Mouse (Mus musculus): ENCODE measurements at regions not wholly inside any gene's neighbourhood (a gene's known extent, or its start where the extent isn't known, plus 50 kb on each side); places are given as distances from the start of the nearest gene placed in this dataset.

GRCm38 (mm10) chrX:21558318-21558717, 74.0 kb downstream of the Agtr2 start:
- no peak for DNase-seq (ENCODE audit: low spot score)
- no peaks in the 10 kb centered on the region for H3K36me3 ChIP-seq (ENCODE audit: insufficient read depth, low read length)
- TF ChIP-seq EP300 (IDR thresholded peaks at IDR 0.05) (no peak), CTCF (IDR thresholded peaks at IDR 0.05) (no peak)
- H3K4me3 ChIP-seq (ENCODE audit: low read depth, low read length): no peak overlapping the region
- ATAC-seq: no peak
- H3K4me1 ChIP-seq (ENCODE audit: insufficient read depth, low read depth, low read length): no peaks in the 10 kb centered on the region
- H3K9ac ChIP-seq (replicated peaks; ENCODE audit: low read depth): no peak overlapping the region
- H3K27ac ChIP-seq (ENCODE audit: low read length): no peak overlapping the region
- no peaks in the 10 kb centered on the region for H3K27me3 ChIP-seq (replicated peaks; ENCODE audit: insufficient read depth, low read length)
- WGBS: 67% methylated on average over 1 of the region's 1 CpGs
- no peaks in the 10 kb centered on the region for H3K9me3 ChIP-seq (ENCODE audit: low read length)
- H3K4me2 ChIP-seq (replicated peaks; ENCODE audit: low read depth, low read length): no peak overlapping the region

- TF ChIP-seq CTCF (IDR thresholded peaks at IDR 0.05) (no peak), EP300 (IDR thresholded peaks at IDR 0.05) (peak; percentile 31; the same call in 1 of the 2 replicates)
- H3K27ac ChIP-seq (ENCODE audit: low read length): no peak overlapping the region
- no peak overlapping the region for H3K4me3 ChIP-seq (ENCODE audit: low read depth, low read length)
- H3K36me3 ChIP-seq (ENCODE audit: insufficient read depth, low read length): no peaks in the 10 kb centered on the region
- H3K4me1 ChIP-seq (ENCODE audit: insufficient read depth, low read depth, low read length): no peaks in the 10 kb centered on the region
- 20% methylated on average over 2 of the region's 2 CpGs for WGBS
- H3K9ac ChIP-seq (replicated peaks; ENCODE audit: low read depth): no peak overlapping the region
- H3K4me2 ChIP-seq (replicated peaks; ENCODE audit: low read depth, low read length): no peak overlapping the region
- H3K27me3 ChIP-seq (replicated peaks; ENCODE audit: insufficient read depth, low read length): no peaks in the 10 kb centered on the region
- H3K9me3 ChIP-seq (ENCODE audit: low read length): no peaks in the 10 kb centered on the region
- ATAC-seq (peak; percentile 78), DNase-seq (ENCODE audit: low spot score) (peak; percentile 76)
These were observed 82.3 kb downstream of the Agtr2 start for GRCm38 (mm10) chrX:21566669-21567068.

- Histone ChIP-seq H3K9me3 (ENCODE audit: low read length) (no peaks in the 10 kb centered on the region), H3K27ac (ENCODE audit: low read length) (no peak overlapping the region), H3K9ac (replicated peaks; ENCODE audit: low read depth) (no peak overlapping the region), H3K4me1 (ENCODE audit: insufficient read depth, low read depth, low read length) (no peaks in the 10 kb centered on the region), H3K36me3 (ENCODE audit: insufficient read depth, low read length) (no peaks in the 10 kb centered on the region), H3K4me2 (replicated peaks; ENCODE audit: low read depth, low read length) (no peak overlapping the region), H3K27me3 (replicated peaks; ENCODE audit: insufficient read depth, low read length) (no peaks in the 10 kb centered on the region), H3K4me3 (ENCODE audit: low read depth, low read length) (no peak overlapping the region)
- 31% methylated on average over 1 of the region's 1 CpGs for WGBS
- DNase-seq (ENCODE audit: low spot score) (peak; percentile 61), ATAC-seq (peak; percentile 81)
- TF ChIP-seq CTCF (IDR thresholded peaks at IDR 0.05): no peak
- no peak for TF ChIP-seq EP300 (IDR thresholded peaks at IDR 0.05)
These were observed 83.2 kb downstream of the Agtr2 start for GRCm38 (mm10) chrX:21567530-21567929.

GRCm38 (mm10) chrX:21567971-21568370, 83.6 kb downstream of the Agtr2 start:
- DNase-seq (ENCODE audit: low spot score): no peak

GRCm38 (mm10) chrX:21579945-21580344, 95.6 kb downstream of the Agtr2 start:
- 52% methylated on average over 1 of the region's 1 CpGs for WGBS
- ATAC-seq (peak; percentile 59), DNase-seq (ENCODE audit: low spot score) (peak; percentile 54)
- H3K36me3 ChIP-seq (ENCODE audit: insufficient read depth, low read length): no peaks in the 10 kb centered on the region
- H3K9ac ChIP-seq (replicated peaks; ENCODE audit: low read depth): no peak overlapping the region
- H3K27me3 ChIP-seq (replicated peaks; ENCODE audit: insufficient read depth, low read length): no peaks in the 10 kb centered on the region
- H3K4me1 ChIP-seq (ENCODE audit: insufficient read depth, low read depth, low read length): no peaks in the 10 kb centered on the region
- no peak overlapping the region for H3K4me2 ChIP-seq (replicated peaks; ENCODE audit: low read depth, low read length)
- TF ChIP-seq EP300 (IDR thresholded peaks at IDR 0.05) (peak; percentile 97), CTCF (IDR thresholded peaks at IDR 0.05) (no peak)
- no peak overlapping the region for H3K27ac ChIP-seq (ENCODE audit: low read length)
- H3K9me3 ChIP-seq (ENCODE audit: low read length): no peaks in the 10 kb centered on the region
- no peak overlapping the region for H3K4me3 ChIP-seq (ENCODE audit: low read depth, low read length)

More at GRCm38 (mm10) chrX:21567971-21568370, 83.6 kb downstream of the Agtr2 start:
- Histone ChIP-seq H3K36me3 (ENCODE audit: insufficient read depth, low read length) (no peaks in the 10 kb centered on the region), H3K9ac (replicated peaks; ENCODE audit: low read depth) (no peak overlapping the region), H3K4me1 (ENCODE audit: insufficient read depth, low read depth, low read length) (no peaks in the 10 kb centered on the region), H3K27ac (ENCODE audit: low read length) (0 out of 2 replicates have a peak overlapping the region, but pooled peaks have one; percentile 26), H3K4me2 (replicated peaks; ENCODE audit: low read depth, low read length) (no peak overlapping the region), H3K4me3 (ENCODE audit: low read depth, low read length) (no peak overlapping the region), H3K27me3 (replicated peaks; ENCODE audit: insufficient read depth, low read length) (no peaks in the 10 kb centered on the region), H3K9me3 (ENCODE audit: low read length) (no peaks in the 10 kb centered on the region)
- 31% methylated on average over 1 of the region's 1 CpGs for WGBS
- TF ChIP-seq EP300 (IDR thresholded peaks at IDR 0.05) (no peak), CTCF (IDR thresholded peaks at IDR 0.05) (no peak)
- ATAC-seq: peak; percentile 27; the same call in 1 of the 2 replicates

GRCm38 (mm10) chrX:21586030-21586429, 101.7 kb downstream of the Agtr2 start:
- no peak for ATAC-seq
- H3K9ac ChIP-seq (replicated peaks; ENCODE audit: low read depth): no peak overlapping the region
- 30% methylated on average over 1 of the region's 1 CpGs for WGBS
- no peaks in the 10 kb centered on the region for H3K36me3 ChIP-seq (ENCODE audit: insufficient read depth, low read length)
- H3K27me3 ChIP-seq (replicated peaks; ENCODE audit: insufficient read depth, low read length): no peaks in the 10 kb centered on the region
- H3K4me2 ChIP-seq (replicated peaks; ENCODE audit: low read depth, low read length): no peak overlapping the region
- DNase-seq (ENCODE audit: low spot score): no peak
- no peak for TF ChIP-seq CTCF (IDR thresholded peaks at IDR 0.05)
- TF ChIP-seq EP300 (IDR thresholded peaks at IDR 0.05): no peak
- no peaks in the 10 kb centered on the region for H3K9me3 ChIP-seq (ENCODE audit: low read length)
- no peaks in the 10 kb centered on the region for H3K4me1 ChIP-seq (ENCODE audit: insufficient read depth, low read depth, low read length)
- no peak overlapping the region for H3K27ac ChIP-seq (ENCODE audit: low read length)
- no peak overlapping the region for H3K4me3 ChIP-seq (ENCODE audit: low read depth, low read length)

GRCm38 (mm10) chrX:21589811-21590210, 105.5 kb downstream of the Agtr2 start:
- H3K27ac ChIP-seq (ENCODE audit: low read length): no peak overlapping the region
- H3K27me3 ChIP-seq (replicated peaks; ENCODE audit: insufficient read depth, low read length): no peaks in the 10 kb centered on the region
- 0 out of 2 replicates have a peak, but pooled peaks have one; percentile 23 for TF ChIP-seq EP300 (IDR thresholded peaks at IDR 0.05)
- TF ChIP-seq CTCF (IDR thresholded peaks at IDR 0.05): no peak
- H3K9me3 ChIP-seq (ENCODE audit: low read length): no peaks in the 10 kb centered on the region
- WGBS: 52% methylated on average over 4 of the region's 4 CpGs
- no peak overlapping the region for H3K4me2 ChIP-seq (replicated peaks; ENCODE audit: low read depth, low read length)
- no peak overlapping the region for H3K9ac ChIP-seq (replicated peaks; ENCODE audit: low read depth)
- ATAC-seq: peak; percentile 30; the same call in 1 of the 2 replicates
- no peaks in the 10 kb centered on the region for H3K36me3 ChIP-seq (ENCODE audit: insufficient read depth, low read length)
- DNase-seq (ENCODE audit: low spot score): no peak
- no peak overlapping the region for H3K4me3 ChIP-seq (ENCODE audit: low read depth, low read length)
- no peaks in the 10 kb centered on the region for H3K4me1 ChIP-seq (ENCODE audit: insufficient read depth, low read depth, low read length)
